Mouse (Mus musculus): ENCODE measurements around the gene Cdc34b. TPM values are rescaled to one million over a fixed set of nuclear protein-coding genes. Genes with fewer than 3 reads are reported as not detected.

Gene Cdc34b
- total and polyA plus RNA-seq, 3 experiments = 0.19 to 0.29 TPM; not detected in 1

- Histone ChIP-seq H3K9me3 (replicated peaks; ENCODE audit: insufficient read depth, low read length) (no peaks in the 10 kb centered on the region), H3K9ac (ENCODE audit: control insufficient read depth, low read depth, low read length, poor library complexity, severe bottlenecking) (no peak overlapping the region), H3K27me3 (ENCODE audit: control insufficient read depth in 1 of 2, insufficient read depth in 2 of 2, low read length in 2 of 2) (peaks cover 30 to 31% of the 10 kb centered on the region in 2 experiments), H3K4me3 (ENCODE audit: control insufficient read depth in 1 of 2, insufficient read depth in 1 of 2, low read depth in 2 of 2, low read length in 2 of 2) (no peak overlapping the region), H3K4me1 (ENCODE audit: control insufficient read depth in 1 of 2, insufficient read depth in 2 of 2, low read length in 2 of 2) (no peaks in the 10 kb centered on the region), H3K79me2 (ENCODE audit: control insufficient read depth, insufficient read depth, low read length, poor library complexity) (no peaks in the 10 kb centered on the region), H3K36me3 (ENCODE audit: control insufficient read depth in 1 of 2, insufficient read depth in 2 of 2, low read length in 2 of 2) (no peaks in the 10 kb centered on the region), H3K27ac (ENCODE audit: control insufficient read depth, low read depth, low read length) (no peak overlapping the region)
- TF ChIP-seq E2F4 (IDR thresholded peaks at IDR 0.05; ENCODE audit: borderline replicate concordance, low read depth, low read length) (no peak), RAD21 (IDR thresholded peaks at IDR 0.05; ENCODE audit: low read depth, low read length) (no peak), CHD2 (IDR thresholded peaks at IDR 0.05; ENCODE audit: low read length) (no peak), NRF1 (IDR thresholded peaks at IDR 0.05; ENCODE audit: insufficient read depth, low read depth, low read length, poor library complexity, severe bottlenecking) (no peak), EP300 (IDR thresholded peaks at IDR 0.05; ENCODE audit: low read depth in 1 of 2, low read length in 2 of 2) (no peak), TAL1 (IDR thresholded peaks at IDR 0.05; ENCODE audit: low read length) (no peak), TCF12 (IDR thresholded peaks at IDR 0.05; ENCODE audit: low read depth, low read length) (no peak), KAT2A (conservative IDR thresholded peaks at IDR 0.05; ENCODE audit: low read depth, low read length) (no peak), ETS1 (IDR thresholded peaks at IDR 0.05; ENCODE audit: low read depth, low read length) (no peak), POLR2A (IDR thresholded peaks at IDR 0.05; ENCODE audit: control insufficient read depth in 1 of 2, insufficient read depth in 1 of 2, low read depth in 1 of 2, low read length in 2 of 2, poor library complexity in 1 of 2) (no peak), JUND (IDR thresholded peaks at IDR 0.05; ENCODE audit: low read depth, low read length) (no peak), ZMIZ1 (IDR thresholded peaks at IDR 0.05; ENCODE audit: low read depth, low read length) (no peak), SMC3 (IDR thresholded peaks at IDR 0.05; ENCODE audit: low read depth, low read length) (no peak), ZKSCAN1 (IDR thresholded peaks at IDR 0.05; ENCODE audit: low read depth, low read length) (no peak)
- no peak for DNase-seq (ENCODE audit: low read depth, low spot score)
Measured at GRCm38 (mm10) chr11:94702216-94702610, 39.4 kb upstream of the Cdc34b start.

- H3K79me2 ChIP-seq (ENCODE audit: control insufficient read depth, insufficient read depth, low read length, poor library complexity) = no peaks in the 10 kb centered on the region
- no peak overlapping the region for H3K27ac ChIP-seq (ENCODE audit: control insufficient read depth, low read depth, low read length)
- no peaks in the 10 kb centered on the region for H3K9me3 ChIP-seq (replicated peaks; ENCODE audit: insufficient read depth, low read length)
- H3K4me1 ChIP-seq (ENCODE audit: control insufficient read depth in 1 of 2, insufficient read depth in 2 of 2, low read length in 2 of 2) = no peaks in the 10 kb centered on the region
- no peak overlapping the region for H3K9ac ChIP-seq (ENCODE audit: control insufficient read depth, low read depth, low read length, poor library complexity, severe bottlenecking)
- peaks cover 22 to 25% of the 10 kb centered on the region in 2 experiments for H3K27me3 ChIP-seq (ENCODE audit: control insufficient read depth in 1 of 2, insufficient read depth in 2 of 2, low read length in 2 of 2)
- H3K36me3 ChIP-seq (ENCODE audit: control insufficient read depth in 1 of 2, insufficient read depth in 2 of 2, low read length in 2 of 2) = no peaks in the 10 kb centered on the region
- DNase-seq (ENCODE audit: low read depth, low spot score) = peak; percentile 22
- TF ChIP-seq MAZ (IDR thresholded peaks at IDR 0.05; ENCODE audit: low read depth, low read length) = no peak
- peak in 2 of 3 experiments; percentile 6 to 29; a peak in 1 of 6 replicates for TF ChIP-seq CTCF (IDR thresholded peaks at IDR 0.05 in 2 of 3, conservative IDR thresholded peaks at IDR 0.05 in 1 of 3; ENCODE audit: control insufficient read depth in 1 of 3, insufficient read depth in 1 of 3, low read depth in 2 of 3, low read length in 3 of 3, poor library complexity in 1 of 3, severe bottlenecking in 1 of 3)
- TF ChIP-seq CHD2 (IDR thresholded peaks at IDR 0.05; ENCODE audit: low read length) = no peak
- no peak overlapping the region for H3K4me3 ChIP-seq (ENCODE audit: control insufficient read depth in 1 of 2, insufficient read depth in 1 of 2, low read depth in 2 of 2, low read length in 2 of 2)
Measured at GRCm38 (mm10) chr11:94704020-94704419, 37.6 kb upstream of the Cdc34b start.

Data from MEL (cell line).